Comparison of ENCODE assay signal across 34 mouse cellular contexts in the genomic region with DNA sequence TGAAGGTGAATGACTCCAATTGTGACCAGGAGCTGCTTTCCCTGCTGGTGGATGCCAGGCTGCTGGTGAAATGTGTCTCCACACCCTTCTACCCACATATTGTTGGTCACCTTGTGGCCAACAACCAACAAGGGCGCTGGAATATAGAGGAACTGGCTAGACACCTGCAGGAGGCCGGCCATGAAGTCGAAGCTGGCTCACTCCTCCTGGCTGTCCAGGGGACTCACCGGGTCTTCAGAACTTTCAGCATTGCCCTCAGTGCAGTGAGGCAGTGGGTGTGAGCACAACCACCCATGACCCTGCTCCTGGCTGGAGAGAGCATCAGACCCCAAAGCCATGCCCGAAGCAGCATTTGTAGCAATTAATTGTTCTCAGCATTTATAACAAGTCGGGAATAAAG.
"Had no signal": no experiment of that assay in that cellular context is flagged by ENCODE, and none has a peak within 500 bp of the region (broad histone marks: within the 10 kb centered on the region; RNA-seq: fewer than 3 reads in every experiment).

No protein-coding gene starts in this region.

- H3K36me3 ChIP-seq: heart, embryonic 10.5 days; heart, embryonic 15.5 days; intestine, embryonic 15.5 days had no signal

- DNase-seq: heart, postnatal 14 days; heart, postnatal 36 days; heart, postnatal 4 days; kidney, adult 11 months; kidney, adult 18-20 months; kidney, adult 2 months; kidney, adult 8-10 months; kidney, adult 9 months; kidney, postnatal 10 days; kidney, postnatal 14 days; kidney, postnatal 25 days; kidney, postnatal 36 days; kidney, postnatal 4 days; layer of hippocampus, adult 9-11 months; layer of hippocampus, postnatal 36 days had no signal

- H3K4me2 ChIP-seq: heart, embryonic 11.5 days; heart, embryonic 12.5 days; heart, embryonic 13.5 days; heart, embryonic 15.5 days; hindbrain, embryonic 12.5 days; hindbrain, embryonic 13.5 days; hindbrain, embryonic 14.5 days; hindbrain, embryonic 15.5 days; intestine, embryonic 15.5 days; kidney, embryonic 15.5 days had no signal

- H3K27me3 ChIP-seq: heart, embryonic 12.5 days; heart, embryonic 13.5 days; heart, embryonic 15.5 days; hindbrain, embryonic 12.5 days; hindbrain, embryonic 13.5 days; hindbrain, embryonic 15.5 days; intestine, embryonic 15.5 days; kidney, embryonic 15.5 days had no signal

- H3K9ac ChIP-seq: heart, embryonic 12.5 days; heart, embryonic 13.5 days; heart, embryonic 15.5 days; hindbrain, embryonic 12.5 days; hindbrain, embryonic 13.5 days; hindbrain, embryonic 14.5 days; hindbrain, embryonic 15.5 days; intestine, embryonic 15.5 days; kidney, embryonic 15.5 days had no signal

- H3K27ac ChIP-seq: heart, embryonic 10.5 days; heart, embryonic 13.5 days; heart, embryonic 15.5 days; hindbrain, embryonic 10.5 days; hindbrain, embryonic 12.5 days; hindbrain, embryonic 13.5 days; hindbrain, embryonic 14.5 days; hindbrain, embryonic 15.5 days; hindbrain, postnatal 0 days; intestine, embryonic 15.5 days; kidney, embryonic 15.5 days; kidney, postnatal 0 days; layer of hippocampus, adult 2 months had no signal

- H3K9me3 ChIP-seq: heart, embryonic 10.5 days; heart, embryonic 12.5 days; heart, embryonic 13.5 days; heart, embryonic 15.5 days; hindbrain, embryonic 10.5 days; hindbrain, embryonic 12.5 days; hindbrain, embryonic 13.5 days; hindbrain, embryonic 15.5 days; intestine, embryonic 15.5 days; kidney, embryonic 15.5 days had no signal

- ATAC-seq: hindbrain, embryonic 16.5 days; hindbrain, postnatal 0 days; inflammation-experienced regulatory T-cells, adult 6 months; intestine, embryonic 15.5 days; intestine, embryonic 16.5 days; intestine, postnatal 0 days had no signal

- H3K4me3 ChIP-seq: heart, embryonic 10.5 days; heart, embryonic 12.5 days; heart, embryonic 13.5 days; heart, embryonic 15.5 days; hindbrain, embryonic 10.5 days; hindbrain, embryonic 12.5 days; hindbrain, embryonic 13.5 days; hindbrain, embryonic 15.5 days; intestine, embryonic 15.5 days; kidney, embryonic 15.5 days; layer of hippocampus, adult 2 months had no signal

- H3K4me1 ChIP-seq: heart, embryonic 10.5 days; heart, embryonic 12.5 days; heart, embryonic 13.5 days; heart, embryonic 15.5 days; hindbrain, embryonic 10.5 days; hindbrain, embryonic 12.5 days; hindbrain, embryonic 13.5 days; hindbrain, embryonic 15.5 days; intestine, embryonic 15.5 days; kidney, embryonic 15.5 days had no signal
